Mouse (Mus musculus): ENCODE results near the gene Mettl16. TPM values are rescaled to one million over a fixed set of nuclear protein-coding genes. Genes with fewer than 3 reads are reported as not detected.

The Mettl16 gene
- total RNA-seq, 2 experiments from 2014 or later = 23.0 to 25.5 TPM

- intact Hi-C loops (cut with DNase I) = no loop called here
- DNase-seq = peak; percentile 60
These were observed 60.6 kb downstream of the Mettl16 start for GRCm38 (mm10) chr11:74831191-74831605.

DNA sequence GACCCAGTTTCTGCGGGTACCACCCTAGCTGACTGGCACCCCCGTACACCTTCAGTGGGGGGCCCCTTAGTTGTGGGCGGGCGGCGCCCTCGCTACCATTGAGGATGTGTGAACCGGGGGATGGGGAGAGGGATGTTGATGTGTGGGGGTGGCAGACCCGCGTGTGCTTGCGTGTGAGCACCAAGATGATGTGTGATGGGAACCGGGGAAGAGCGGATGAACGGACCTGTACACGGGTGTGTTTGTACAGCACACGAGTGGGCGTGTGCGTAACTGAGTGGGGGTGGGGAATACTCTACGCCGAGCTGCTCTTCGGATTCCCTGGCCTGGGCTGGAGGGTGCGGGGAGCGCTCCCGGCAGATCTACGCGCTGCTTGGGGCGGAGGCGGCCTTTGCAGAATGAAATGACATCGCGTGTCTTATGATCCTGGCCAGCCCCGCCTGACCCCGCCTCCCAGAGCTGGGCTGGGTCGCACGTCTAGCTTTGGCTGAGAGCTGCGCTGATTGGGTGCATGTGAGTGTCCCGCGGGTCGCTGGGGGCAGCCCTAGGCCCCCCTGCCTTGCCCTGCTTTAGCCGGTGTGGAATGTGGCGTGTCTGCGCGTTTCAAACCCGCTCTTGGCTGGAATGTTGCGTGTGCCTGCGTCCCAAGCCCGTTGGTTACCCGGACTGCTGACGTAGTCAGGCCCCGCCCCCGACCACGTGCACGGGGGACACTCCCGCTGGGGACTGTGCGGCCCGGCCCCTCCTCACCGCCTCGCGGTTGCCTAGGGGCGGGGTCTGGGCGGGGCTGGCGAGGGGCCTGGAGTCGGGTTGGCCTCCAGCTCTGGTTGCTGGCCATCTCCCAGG lies 61.2 kb downstream of the Mettl16 start:
- intact Hi-C loops (cut with DNase I) = no loop called here
- DNase-seq = peak; percentile 100

DNA sequence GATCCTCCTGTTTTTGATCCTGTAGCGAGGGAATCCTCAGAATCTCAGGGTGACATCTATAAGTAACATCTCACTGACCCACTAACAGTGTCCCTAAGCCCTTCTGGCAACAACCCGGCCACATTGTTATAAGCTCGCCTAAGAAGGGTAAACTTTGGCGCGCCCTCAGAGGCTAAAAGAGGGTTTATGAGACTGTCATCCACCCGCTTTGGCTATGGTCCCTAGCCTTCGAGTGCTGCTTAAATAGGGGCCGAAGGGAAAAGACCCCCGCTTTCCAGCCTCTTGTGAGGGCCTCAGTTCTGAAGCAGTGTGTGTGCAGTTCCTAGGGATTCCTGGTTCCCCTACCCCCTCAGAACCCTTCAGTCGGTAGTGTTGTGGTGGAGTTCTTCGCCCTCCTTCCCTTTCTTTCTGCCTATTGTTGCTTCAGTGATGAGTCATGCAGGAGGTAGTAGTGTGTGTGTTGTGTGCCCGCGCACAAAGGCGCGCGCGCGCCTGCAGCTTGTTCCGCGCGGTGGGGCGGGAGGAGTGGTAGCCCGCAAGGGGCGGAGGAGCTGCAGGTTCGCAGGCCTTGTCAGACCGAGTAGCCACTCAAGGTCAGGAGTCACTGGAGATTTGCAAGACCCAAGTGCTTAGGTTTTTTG lies 62.0 kb downstream of the Mettl16 start:
- peak; percentile 59 for DNase-seq
- intact Hi-C loops (cut with DNase I) = no loop called here

DNA sequence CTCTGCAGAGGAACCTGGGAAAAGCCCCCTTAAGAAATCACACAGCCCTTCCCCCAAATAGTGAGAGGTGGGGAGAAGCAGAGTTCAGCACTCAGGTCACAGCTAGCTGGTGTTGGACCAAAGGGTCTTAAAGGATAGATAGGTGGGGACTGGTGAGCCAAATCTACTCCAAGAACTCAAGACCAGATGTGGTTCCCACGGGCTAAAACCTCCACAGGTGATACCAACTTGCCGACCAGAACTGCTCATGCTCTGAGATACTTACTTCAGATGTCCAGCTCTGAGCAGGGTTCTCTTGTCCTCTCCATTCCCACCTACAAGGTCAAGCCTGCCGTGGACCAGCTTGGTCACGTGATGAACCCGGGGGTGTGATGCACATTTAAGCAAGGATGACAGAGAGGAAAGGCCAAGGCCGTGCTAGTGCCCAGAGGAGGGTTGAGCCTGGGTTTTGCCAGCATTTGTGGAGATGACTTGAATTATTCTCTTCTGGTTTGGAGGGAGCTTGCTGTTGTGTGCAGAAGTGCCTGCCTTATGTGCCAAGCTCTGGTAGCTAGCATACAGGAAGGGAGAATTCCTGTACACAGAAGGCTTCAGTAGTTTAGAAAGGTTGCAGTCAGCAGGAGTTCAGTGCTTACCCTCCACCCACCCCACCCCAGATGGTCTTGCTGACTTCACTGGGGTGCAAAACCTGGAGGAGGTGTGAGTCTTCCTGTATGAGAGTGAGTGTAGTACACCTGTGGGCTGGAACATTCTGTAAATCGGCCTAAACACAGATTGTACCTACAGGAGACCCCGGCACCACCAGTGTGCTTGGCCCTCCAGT lies 63.1 kb downstream of the Mettl16 start:
- no peak for DNase-seq
- intact Hi-C loops (cut with DNase I) = no loop called here

DNA sequence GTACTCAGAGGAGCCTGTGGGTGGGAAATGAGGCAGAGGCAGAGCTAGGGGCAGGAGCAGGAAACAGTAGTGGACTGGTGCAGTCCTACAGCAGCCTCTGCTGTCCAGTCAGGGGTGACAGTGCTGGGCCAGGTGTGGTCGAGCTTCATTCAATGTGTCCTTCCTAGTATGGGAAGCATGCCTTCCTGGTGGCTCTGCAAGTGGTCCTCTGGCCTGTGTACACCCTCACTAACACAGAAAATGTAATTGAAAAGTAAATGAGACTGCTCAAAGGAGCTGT lies 63.7 kb downstream of the Mettl16 start:
- no peak for DNase-seq

DNA sequence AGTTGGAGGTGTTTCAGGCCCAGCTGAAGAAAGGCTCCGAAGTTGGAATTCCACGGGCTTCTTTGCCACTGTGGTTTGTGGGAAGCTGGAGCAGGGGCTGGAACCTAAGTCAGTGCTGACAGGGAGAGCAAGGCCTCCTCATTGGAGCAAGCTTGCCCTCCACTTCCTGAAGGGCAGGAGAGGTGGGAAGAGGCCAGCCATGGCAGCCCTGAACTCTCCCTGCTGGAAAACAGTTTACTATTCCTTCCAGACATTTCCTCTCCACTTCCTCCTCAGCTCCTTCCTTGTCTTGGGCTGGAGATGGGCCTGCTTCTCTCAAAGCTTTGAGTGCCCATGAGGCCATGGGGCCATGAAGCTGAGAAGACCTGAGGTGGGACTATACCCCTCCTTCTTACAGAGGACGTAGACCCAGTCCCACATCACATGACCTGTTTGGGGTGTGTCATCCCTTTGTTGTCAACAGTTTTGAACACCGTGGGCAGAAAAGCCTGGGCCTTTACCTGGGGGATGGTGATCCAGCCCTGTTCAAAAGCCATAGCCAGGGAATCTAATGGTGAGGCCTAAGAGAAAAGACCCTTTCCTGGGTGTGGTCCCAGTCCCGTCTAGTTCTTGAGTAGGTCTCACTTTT lies 64.1 kb downstream of the Mettl16 start:
- intact Hi-C loops (cut with DNase I) = no loop called here
- DNase-seq = no peak

More for the DNA sequence above, 63.7 kb downstream of the Mettl16 start:
- intact Hi-C loops (cut with DNase I) = no loop called here

GRCm38 (mm10) chr11:74835593-74836224 lies 65.1 kb downstream of the Mettl16 start:
- intact Hi-C loops (cut with DNase I) = no loop called here
- DNase-seq = no peak

DNA sequence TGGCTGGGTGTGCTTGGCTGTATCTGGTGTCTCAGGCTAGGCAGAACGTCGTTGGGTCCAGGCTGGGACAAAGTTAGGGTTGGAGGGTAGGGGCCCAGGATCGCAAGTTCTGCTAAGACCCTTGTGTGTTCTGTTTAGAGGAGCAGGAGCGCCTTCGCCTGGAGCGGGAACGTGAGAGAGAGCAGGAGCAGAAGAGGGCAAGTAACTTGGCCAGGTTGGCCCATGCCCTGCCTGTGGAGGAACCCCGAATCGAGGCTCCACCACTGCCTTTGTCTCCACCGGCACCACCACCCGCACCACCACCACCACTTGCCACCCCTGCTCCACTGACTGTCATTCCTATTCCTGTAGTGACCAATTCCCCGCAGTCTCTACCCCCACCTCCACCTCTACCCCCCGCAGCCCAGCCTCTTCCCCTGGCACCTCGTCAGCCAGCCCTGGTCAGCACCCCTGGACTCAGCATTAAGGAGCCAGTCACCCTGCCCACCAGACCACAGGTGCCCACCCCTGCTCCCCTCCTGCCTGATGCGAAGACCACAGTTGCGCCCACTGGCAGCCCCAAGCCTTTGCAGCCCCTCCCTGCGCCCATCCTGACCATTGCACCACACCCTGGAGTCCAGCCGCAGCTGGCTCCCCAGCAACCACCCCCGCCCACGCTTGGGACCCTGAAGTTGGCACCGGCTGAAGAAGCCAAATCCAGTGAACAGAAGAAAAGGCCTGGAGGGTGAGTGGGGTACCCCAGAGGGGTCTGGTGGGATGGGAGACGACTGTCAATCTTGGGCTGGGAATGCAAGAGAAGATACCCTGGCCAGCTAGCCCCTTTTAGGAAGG lies 65.8 kb downstream of the Mettl16 start:
- DNase-seq = no peak
- intact Hi-C loops (cut with DNase I) = no loop called here

GRCm38 (mm10) chr11:74837056-74837693 lies 66.5 kb downstream of the Mettl16 start:
- no peak for DNase-seq
- intact Hi-C loops (cut with DNase I) = no loop called here

- intact Hi-C loops (cut with DNase I) = no loop called here
- peak; percentile 86 for DNase-seq
These were observed 67.2 kb downstream of the Mettl16 start for GRCm38 (mm10) chr11:74837694-74838431.

DNA sequence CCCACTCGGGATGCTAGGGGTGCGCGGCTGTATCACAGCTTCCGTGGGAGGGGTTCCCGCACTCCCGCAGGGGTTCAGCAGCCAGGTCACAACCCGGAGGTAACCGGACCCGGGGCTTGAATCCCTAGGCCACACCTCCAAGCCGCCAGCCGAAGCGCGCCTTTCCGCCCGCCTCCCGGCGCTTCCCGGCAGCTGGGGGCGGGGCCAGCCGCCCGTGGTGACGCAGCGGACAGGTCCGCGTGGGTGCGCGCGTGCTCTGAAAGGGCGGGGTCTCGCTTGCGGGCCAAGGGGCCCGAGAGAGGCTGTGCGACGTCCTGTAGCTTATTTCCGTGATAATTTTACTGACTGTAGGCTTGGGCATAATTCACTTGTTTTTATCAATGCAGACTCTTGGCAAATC lies 67.8 kb downstream of the Mettl16 start:
- intact Hi-C loops (cut with DNase I) = no loop called here
- peak; percentile 85 for DNase-seq

- no peak for DNase-seq
- intact Hi-C loops (cut with DNase I) = no loop called here
These were observed 68.3 kb downstream of the Mettl16 start for GRCm38 (mm10) chr11:74838971-74839370.

- DNase-seq = no peak
- intact Hi-C loops (cut with DNase I) = no loop called here
These were observed 69.5 kb downstream of the Mettl16 start for GRCm38 (mm10) chr11:74839860-74840715.

DNA sequence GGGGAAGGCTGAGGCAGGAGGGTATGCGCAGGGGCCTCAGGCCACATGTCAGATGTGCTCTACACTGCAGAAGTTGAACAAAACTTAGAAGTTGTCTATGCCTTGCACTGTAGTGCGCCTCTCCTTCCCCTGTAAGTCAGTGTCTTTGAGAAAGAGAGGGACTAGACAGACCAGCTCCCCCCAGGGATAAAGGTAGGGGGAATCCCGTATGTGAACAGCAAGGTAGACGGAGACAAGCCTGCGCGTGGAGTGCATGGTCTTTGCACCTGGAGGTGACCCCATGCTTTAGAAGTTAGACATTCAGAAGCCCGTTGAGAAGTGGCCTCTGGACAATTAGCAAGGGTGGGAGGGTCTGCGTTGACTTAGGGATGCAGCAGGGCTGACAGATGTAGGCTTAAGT lies 70.1 kb downstream of the Mettl16 start:
- intact Hi-C loops (cut with DNase I) = no loop called here
- no peak for DNase-seq

- intact Hi-C loops (cut with DNase I) = no loop called here
These were observed 70.7 kb downstream of the Mettl16 start for GRCm38 (mm10) chr11:74841366-74841765.

DNA sequence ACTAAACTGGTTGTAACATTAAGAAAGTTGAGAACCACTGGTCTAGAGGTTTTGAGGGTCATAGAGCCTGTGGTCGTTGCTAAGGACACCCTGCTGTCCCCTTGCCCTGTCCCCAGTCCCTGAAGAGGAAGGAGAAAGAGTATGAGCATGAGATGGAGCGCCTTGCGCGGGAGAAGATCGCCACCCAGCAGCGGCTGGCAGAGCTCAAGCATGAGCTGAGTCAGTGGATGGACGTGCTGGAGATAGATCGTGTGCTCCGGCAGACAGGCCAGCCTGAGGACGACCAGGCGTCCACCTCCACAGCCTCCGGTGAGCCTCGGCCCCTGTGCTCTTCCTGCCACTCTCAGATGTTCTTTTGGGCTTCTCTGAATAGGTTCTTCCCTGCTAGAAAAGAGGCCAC lies 71.4 kb downstream of the Mettl16 start:
- no peak for DNase-seq
- intact Hi-C loops (cut with DNase I) = no loop called here

More at GRCm38 (mm10) chr11:74841366-74841765, 70.7 kb downstream of the Mettl16 start:
- DNase-seq = no peak

DNA sequence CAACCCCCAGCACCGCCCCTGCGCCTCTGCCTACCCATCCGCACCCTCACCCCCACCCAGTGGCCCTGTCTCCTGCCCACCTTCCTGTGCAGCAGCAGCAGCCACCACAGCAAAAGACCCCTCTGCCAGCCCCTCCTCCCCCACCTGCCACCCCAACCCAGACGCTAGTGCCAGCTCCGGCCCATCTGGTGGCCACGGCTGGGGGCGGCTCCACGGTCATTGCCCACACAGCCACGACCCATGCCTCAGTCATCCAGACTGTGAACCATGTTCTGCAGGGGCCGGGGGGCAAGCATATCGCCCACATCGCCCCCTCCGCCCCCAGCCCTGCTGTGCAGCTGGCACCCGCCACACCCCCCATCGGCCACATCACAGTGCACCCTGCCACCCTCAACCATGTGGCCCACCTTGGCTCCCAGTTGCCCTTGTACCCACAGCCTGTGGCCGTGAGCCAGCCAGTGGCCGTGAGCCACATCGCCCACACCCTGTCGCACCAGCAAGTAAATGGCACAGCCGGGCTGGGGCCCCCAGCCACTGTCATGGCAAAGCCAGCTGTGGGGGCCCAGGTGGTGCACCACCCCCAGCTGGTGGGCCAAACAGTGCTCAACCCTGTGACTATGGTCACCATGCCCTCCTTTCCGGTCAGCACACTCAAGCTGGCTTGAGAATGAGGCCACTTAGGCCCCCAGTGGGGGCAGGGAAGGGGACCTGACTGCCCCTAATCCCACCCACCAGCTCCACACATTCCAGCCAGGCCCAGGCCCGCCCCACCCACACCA lies 72.2 kb downstream of the Mettl16 start:
- intact Hi-C loops (cut with DNase I) = no loop called here

More for the DNA sequence above, 72.2 kb downstream of the Mettl16 start:
- DNase-seq = peak; percentile 84
